In the genomic region with DNA sequence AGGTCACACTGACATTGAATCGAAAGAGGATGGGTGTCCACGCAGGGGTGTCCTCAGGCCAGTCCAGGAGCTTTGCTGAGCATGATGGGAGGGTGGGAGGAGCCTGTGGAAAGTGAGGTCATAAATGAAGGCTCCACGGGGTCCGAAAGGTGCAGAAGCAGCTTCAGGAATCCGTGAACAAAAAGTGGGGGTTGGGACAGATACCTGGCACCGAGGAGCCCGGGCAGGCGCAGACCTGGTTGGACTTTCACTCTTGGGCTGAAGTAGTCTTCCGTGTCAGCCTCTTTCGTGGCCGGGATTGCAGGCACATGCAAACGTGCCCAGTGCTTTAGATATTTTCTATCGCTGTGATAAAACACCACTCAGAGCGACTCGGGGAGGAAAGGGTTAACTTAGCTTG, we compare ENCODE assay signal across 30 mouse cellular contexts. TPM values are rescaled to one million over a fixed set of nuclear protein-coding genes. Genes with fewer than 3 reads are reported as not detected.
DNase-seq lines count a peak whose midpoint lies in the region; ATAC-seq lines count a peak whose summit lies in the region.
"Had no signal": no experiment of that assay in that cellular context is flagged by ENCODE, and none has a peak within 500 bp of the region (broad histone marks: within the 10 kb centered on the region; RNA-seq: fewer than 3 reads in every experiment).

No protein-coding gene starts in this region.

- peaks cover 24% of the 10 kb centered on the region for H3K4me1 ChIP-seq in kidney, embryonic 15.5 days

- DNase-seq in kidney, adult 18-20 months: peak; percentile 60
- peak; percentile 86 for DNase-seq in kidney, adult 9 months
- DNase-seq in kidney, postnatal 4 days: no peak
- peak; percentile 63 to 86 for DNase-seq in kidney, postnatal 25 days
- DNase-seq in cerebellum, postnatal 4 days (ENCODE audit: low spot score in 2 of 2): no peak
- DNase-seq: adrenal gland, adult 2 months; adrenal gland, postnatal 14 days; B cell, adult 2 months; cerebellum, adult 11 months; cerebellum, adult 2 months; cerebellum, adult 9-11 months; cerebellum, postnatal 36 days; gastrocnemius, postnatal 10 days; gastrocnemius, postnatal 36 days; heart, adult 2 months; heart, postnatal 14 days; heart, postnatal 4 days had no signal

- WGBS in kidney, embryonic 15.5 days: 88% methylated on average over 15 of the region's 15 CpGs

- H3K27me3 ChIP-seq in kidney, embryonic 15.5 days: no peaks in the 10 kb centered on the region

- H3K9ac ChIP-seq in kidney, embryonic 15.5 days: no peak overlapping the region
- H3K9ac ChIP-seq: forebrain, embryonic 13.5 days; heart, embryonic 13.5 days; hindbrain, embryonic 14.5 days had no signal

- ATAC-seq in kidney, embryonic 15.5 days (replicated peaks; ENCODE audit: low FRiP score): no peak
- ATAC-seq: forebrain, embryonic 13.5 days; forebrain, embryonic 16.5 days; hindbrain, postnatal 0 days had no signal

- no peak overlapping the region for H3K27ac ChIP-seq in kidney, embryonic 15.5 days
- H3K27ac ChIP-seq: forebrain, embryonic 10.5 days; forebrain, embryonic 13.5 days; heart, adult 2 months; heart, embryonic 10.5 days; heart, embryonic 13.5 days; hindbrain, embryonic 14.5 days; hindbrain, postnatal 0 days had no signal

- no peaks in the 10 kb centered on the region for H3K36me3 ChIP-seq in kidney, embryonic 15.5 days
- H3K36me3 ChIP-seq: forebrain, embryonic 10.5 days; G1E; heart, embryonic 10.5 days; heart, embryonic 13.5 days had no signal

- no peak overlapping the region for H3K4me2 ChIP-seq in kidney, embryonic 15.5 days
- H3K4me2 ChIP-seq: forebrain, embryonic 13.5 days; heart, embryonic 13.5 days; hindbrain, embryonic 14.5 days had no signal

- H3K9me3 ChIP-seq in kidney, embryonic 15.5 days (replicated peaks): no peaks in the 10 kb centered on the region
- H3K9me3 ChIP-seq: forebrain, embryonic 10.5 days; forebrain, embryonic 13.5 days; G1E; heart, embryonic 10.5 days; heart, embryonic 13.5 days had no signal

- no peak overlapping the region for H3K4me3 ChIP-seq in kidney, embryonic 15.5 days (replicated peaks)
- H3K4me3 ChIP-seq: forebrain, embryonic 10.5 days; forebrain, embryonic 13.5 days; heart, adult 2 months; heart, embryonic 10.5 days; heart, embryonic 13.5 days had no signal

RNA-seq across cellular contexts. Expression of gene Clcnka, which starts 1.6 kb away (rescaled TPM):
- polyA plus RNA-seq in kidney, embryonic 15.5 days (2015; fragmentation: Nextera tagmentation; extraction: Ambion mirVana): 7.6 and 8.5 TPM in 2 replicates
- polyA plus RNA-seq: cerebellum, adult 2 months; forebrain, embryonic 16.5 days; G1E; heart, embryonic 13.5 days had no signal

RNA-seq across cellular contexts. Expression of gene Clcnkb, which starts 15.6 kb away (rescaled TPM):
- 19.5 and 19.8 TPM in 2 replicates for polyA plus RNA-seq in kidney, embryonic 15.5 days (2015; fragmentation: Nextera tagmentation; extraction: Ambion mirVana)
- polyA plus RNA-seq: adrenal gland, adult 2 months; cerebellum, adult 2 months; embryonic facial prominence, embryonic 11.5 days; embryonic facial prominence, embryonic 14.5 days; forebrain, embryonic 10.5 days; forebrain, embryonic 13.5 days; forebrain, embryonic 16.5 days; G1E; hindbrain, embryonic 11.5 days; hindbrain, embryonic 14.5 days had no signal

RNA-seq across cellular contexts. Expression of gene Hspb7, which starts 20.4 kb away (rescaled TPM):
- polyA plus RNA-seq in kidney, embryonic 15.5 days (2015; fragmentation: Nextera tagmentation; extraction: Ambion mirVana): 1.0 and 1.1 TPM in 2 replicates
- polyA plus RNA-seq: forebrain, embryonic 10.5 days; forebrain, embryonic 13.5 days; forebrain, embryonic 16.5 days; G1E; hindbrain, embryonic 11.5 days had no signal

RNA-seq across cellular contexts. Expression of gene Fam131c, which starts 32.2 kb away (rescaled TPM):
- 2.0 and 2.4 TPM in 2 replicates for polyA plus RNA-seq in kidney, embryonic 15.5 days (2015; fragmentation: Nextera tagmentation; extraction: Ambion mirVana)
- polyA plus RNA-seq: G1E had no signal

RNA-seq across cellular contexts. Expression of gene Srarp, which starts 35.7 kb away (rescaled TPM):
- not detected in 2 replicates for polyA plus RNA-seq in kidney, embryonic 15.5 days (2015; fragmentation: Nextera tagmentation; extraction: Ambion mirVana)
- polyA plus RNA-seq: embryonic facial prominence, embryonic 11.5 days; embryonic facial prominence, embryonic 14.5 days; forebrain, embryonic 10.5 days; forebrain, embryonic 13.5 days; forebrain, embryonic 16.5 days; G1E; heart, embryonic 10.5 days; heart, embryonic 13.5 days; heart, embryonic 16.5 days; hindbrain, embryonic 11.5 days had no signal

Comparison
In these comparisons a context has a peak if more than half of its experiments do, and no peak if none do; other contexts are left out.
1. DNase-seq: peak in kidney, adult 18-20 months (single experiment), kidney, adult 9 months (single experiment) and kidney, postnatal 25 days (2 of 2); none in kidney, postnatal 4 days (0 of 2) and cerebellum, postnatal 4 days (0 of 2).